Comparison of ENCODE assay signal across 9 mouse cellular contexts in the genomic region with DNA sequence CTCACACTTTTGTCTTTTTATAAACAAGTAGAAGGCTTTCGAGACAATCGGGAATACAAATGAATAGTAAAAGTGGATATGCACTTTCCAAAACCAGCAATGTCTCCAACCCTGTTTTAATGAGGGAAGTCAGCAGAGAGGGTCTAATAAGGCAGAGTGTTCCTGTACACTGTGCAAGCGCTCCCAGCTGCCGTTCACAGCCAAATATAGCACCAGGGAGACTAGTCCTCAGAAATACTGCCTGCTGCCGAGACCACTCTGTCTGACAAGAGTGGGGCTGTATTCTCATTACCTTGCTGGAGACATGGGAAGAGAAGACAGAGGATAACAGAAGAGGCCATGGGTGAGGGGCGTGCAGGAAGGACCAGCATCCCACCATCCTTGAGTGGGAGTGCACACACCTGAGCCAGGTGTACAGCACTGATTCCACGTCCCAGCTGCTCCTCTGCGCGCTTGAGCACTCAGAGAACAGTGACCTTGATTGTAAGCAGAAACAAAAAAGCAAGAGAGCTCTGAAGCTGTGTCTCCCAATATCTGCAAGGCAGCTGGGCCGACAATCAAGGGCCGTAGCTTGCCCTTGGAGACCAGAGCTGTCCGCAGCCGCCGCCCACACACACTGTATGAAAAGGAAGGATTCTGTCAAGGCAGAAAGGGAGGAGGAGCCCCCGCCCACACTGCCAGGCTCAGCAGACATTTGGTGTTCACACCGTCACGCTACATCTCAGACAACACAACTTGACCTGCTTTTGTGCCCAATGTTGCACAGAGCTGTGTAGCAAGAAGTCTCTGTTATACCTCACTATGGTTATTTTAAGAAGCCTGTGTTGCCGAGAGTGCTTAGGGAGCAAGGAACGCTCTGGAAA.
DNase-seq lines count a peak whose midpoint lies in the region; ATAC-seq and TF ChIP-seq lines count a peak whose summit lies in the region.
"Had no signal": no experiment of that assay in that cellular context is flagged by ENCODE, and none has a peak within 500 bp of the region (broad histone marks: within the 10 kb centered on the region; RNA-seq: fewer than 3 reads in every experiment).

No protein-coding gene starts in this region.

- H3K36me3 ChIP-seq in myocyte (ENCODE audit: control insufficient read depth, insufficient read depth): no peaks in the 10 kb centered on the region
- H3K36me3 ChIP-seq: neural tube, embryonic 13.5 days had no signal

- H3K4me2 ChIP-seq in myocyte (ENCODE audit: low read depth): peak overlapping the region; percentile 14
- H3K4me2 ChIP-seq: neural tube, embryonic 13.5 days had no signal

- ATAC-seq in monocyte, adult 5-6 weeks (replicated peaks; ENCODE audit: insufficient number of reproducible peaks, low FRiP score, low TSS enrichment, poor library complexity, severe bottlenecking): no peak

- H3K27me3 ChIP-seq in myocyte (ENCODE audit: control insufficient read depth, insufficient read depth, insufficient read length): no peaks in the 10 kb centered on the region
- H3K27me3 ChIP-seq: neural tube, embryonic 13.5 days had no signal

- intact Hi-C loops in gastrocnemius, postnatal 36 days (cut with DNase I): no loop called here
- intact Hi-C loops in gastrocnemius, adult 2 months (cut with DNase I): no loop called here

- no peak overlapping the region for H3ac ChIP-seq in myocyte (ENCODE audit: control insufficient read depth, insufficient read length)

- TF ChIP-seq CTCF in gastrocnemius, adult 2 months (IDR thresholded peaks at IDR 0.05): no peak

- H3K4me3 ChIP-seq in myocyte: no peak overlapping the region
- H3K4me3 ChIP-seq in gastrocnemius, adult 2 months: no peak overlapping the region
- H3K4me3 ChIP-seq: neural tube, embryonic 13.5 days had no signal

- no peak overlapping the region for H3K27ac ChIP-seq in gastrocnemius, adult 2 months
- H3K27ac ChIP-seq: neural tube, embryonic 13.5 days had no signal

- TF ChIP-seq POLR2A in myocyte (IDR thresholded peaks at IDR 0.05; ENCODE audit: insufficient read length, low read depth): no peak

- peak; percentile 12 for DNase-seq in gastrocnemius, postnatal 25 days
- DNase-seq in gastrocnemius, postnatal 36 days: no peak
- peak; percentile 78 to 82 for DNase-seq in frontal cortex, adult 2 months (ENCODE audit: extremely low spot score in 1 of 2, low spot score in 1 of 2)
- peak; percentile 8 to 30 for DNase-seq in layer of hippocampus, adult 18-20 months (ENCODE audit: low spot score in 2 of 2)
- DNase-seq in urinary bladder, postnatal 36 days (ENCODE audit: low spot score in 2 of 2): no peak
- no peak for DNase-seq in gastrocnemius, adult 2 months

- H3K79me2 ChIP-seq in myocyte (ENCODE audit: control insufficient read depth, insufficient read depth): no peaks in the 10 kb centered on the region

TF ChIP-seq in myocyte, 11 proteins besides CTCF, POLR2A, EP300 and RAD21:
- TF ChIP-seq SRF (IDR thresholded peaks at IDR 0.05; ENCODE audit: control insufficient read depth, insufficient read length, low read depth) (no peak), MAX (IDR thresholded peaks at IDR 0.05; ENCODE audit: low read depth) (no peak), POLR2AphosphoS2 (IDR thresholded peaks at IDR 0.05; ENCODE audit: insufficient read length, low read depth) (no peak), MYOD1 (IDR thresholded peaks at IDR 0.05; ENCODE audit: control insufficient read depth in 1 of 3, insufficient read length in 2 of 3, low read depth in 2 of 3) (peak in 1 of 3 experiments; percentile 12), CEBPB (IDR thresholded peaks at IDR 0.05; ENCODE audit: insufficient read depth, poor library complexity, severe bottlenecking) (no peak), MYOG (IDR thresholded peaks at IDR 0.05; ENCODE audit: control insufficient read depth in 1 of 3, insufficient read depth in 1 of 3, insufficient read length in 2 of 3, low read depth in 2 of 3) (no peak), TCF3 (IDR thresholded peaks at IDR 0.05; ENCODE audit: insufficient read length, low read depth) (no peak), USF1 (IDR thresholded peaks at IDR 0.05; ENCODE audit: low read depth) (no peak)
TF ChIP-seq in myocyte: peak in this region for 1.

Comparison
In these comparisons a context has a peak if more than half of its experiments do, and no peak if none do; other contexts are left out.
1. DNase-seq: peak in gastrocnemius, postnatal 25 days (single experiment), frontal cortex, adult 2 months (2 of 2) and layer of hippocampus, adult 18-20 months (2 of 2); none in gastrocnemius, postnatal 36 days (0 of 2), urinary bladder, postnatal 36 days (0 of 2) and gastrocnemius, adult 2 months (single experiment).